Comparison of ENCODE assay signal across 7 mouse cellular contexts in genomic region chr11:43681472-43682414, GRCm38 (mm10). TPM values are rescaled to one million over a fixed set of nuclear protein-coding genes. Genes with fewer than 3 reads are reported as not detected.
DNase-seq lines count a peak whose midpoint lies in the region; ATAC-seq lines count a peak whose summit lies in the region.

Gene Pwwp2a, plus strand, starts transcription at chr11:43681998.

- no peaks in the 10 kb centered on the region for H3K9me3 ChIP-seq in intestine, embryonic 16.5 days (ENCODE audit: control insufficient read depth, low read length)
- H3K9me3 ChIP-seq in midbrain, embryonic 11.5 days (ENCODE audit: control insufficient read depth, low read length), result no peaks in the 10 kb centered on the region

- peaks cover 6% of the 10 kb centered on the region for H3K4me1 ChIP-seq in intestine, embryonic 16.5 days (ENCODE audit: control insufficient read depth, insufficient read depth, low read length)
- peaks cover 9% of the 10 kb centered on the region for H3K4me1 ChIP-seq in midbrain, embryonic 11.5 days (ENCODE audit: control insufficient read depth, insufficient read depth, low read length)

- H3K36me3 ChIP-seq in intestine, embryonic 16.5 days (ENCODE audit: control insufficient read depth, insufficient read depth, low read length), result no peaks in the 10 kb centered on the region
- H3K36me3 ChIP-seq in midbrain, embryonic 11.5 days (ENCODE audit: control insufficient read depth, insufficient read depth, low read length), result peaks cover 3% of the 10 kb centered on the region; the same call in 1 of the 2 replicates

- DNase-seq in adrenal gland, adult 8-10 months, result peak; percentile 99
- peak; percentile 98 for DNase-seq in embryo, embryonic 9.5 days (ENCODE audit: extremely low spot score)
- DNase-seq in gastrocnemius, postnatal 4 days (ENCODE audit: low spot score in 2 of 2), result peak; percentile 99 to 100
- peak; percentile 98 to 99 for DNase-seq in left cerebral cortex, postnatal 36 days (ENCODE audit: low spot score in 2 of 2)
- peak; percentile 100 for DNase-seq in midbrain, embryonic 11.5 days (ENCODE audit: low spot score, missing footprints)
- peak; percentile 100 for DNase-seq in skeletal muscle tissue, adult 2 months (ENCODE audit: low read depth, low spot score)

- no peaks in the 10 kb centered on the region for H3K27me3 ChIP-seq in intestine, embryonic 16.5 days (replicated peaks; ENCODE audit: control insufficient read depth, insufficient read depth, low read length)
- no peaks in the 10 kb centered on the region for H3K27me3 ChIP-seq in midbrain, embryonic 11.5 days (ENCODE audit: control insufficient read depth, insufficient read depth, low read length)

- peak within 1 kb of the TSS; percentile 87 for H3K27ac ChIP-seq in intestine, embryonic 16.5 days (ENCODE audit: low read length)
- H3K27ac ChIP-seq in midbrain, embryonic 11.5 days (ENCODE audit: low read depth, low read length), result peak within 1 kb of the TSS; percentile 81

- WGBS in intestine, embryonic 16.5 days, result under 1% methylated on average over 56 of the region's 87 CpGs
- under 1% methylated on average over 71 of the region's 87 CpGs for WGBS in midbrain, embryonic 11.5 days

- intact Hi-C loops in left cerebral cortex, postnatal 36 days (cut with DNase I), result loop anchor here (5.0 to 10.0 kb wide), 2 partner anchors 49 to 157 kb away; partner anchors contain the start of gene Ccnjl

- peak within 1 kb of the TSS; percentile 95 for H3K9ac ChIP-seq in intestine, embryonic 16.5 days (ENCODE audit: low read depth, low read length)
- H3K9ac ChIP-seq in midbrain, embryonic 11.5 days (ENCODE audit: low read length), result peak within 1 kb of the TSS; percentile 95

- ATAC-seq in intestine, embryonic 16.5 days, result peak; percentile 99
- peak; percentile 99 for ATAC-seq in midbrain, embryonic 11.5 days (ENCODE audit: low FRiP score)

- peak within 1 kb of the TSS; percentile 78 for H3K4me2 ChIP-seq in intestine, embryonic 16.5 days (ENCODE audit: low read depth, low read length)
- peak within 1 kb of the TSS; percentile 66 for H3K4me2 ChIP-seq in midbrain, embryonic 11.5 days

- H3K4me3 ChIP-seq in intestine, embryonic 16.5 days (ENCODE audit: low read length), result peak within 1 kb of the TSS; percentile 86
- peak within 1 kb of the TSS; percentile 93 for H3K4me3 ChIP-seq in midbrain, embryonic 11.5 days (ENCODE audit: low read depth, low read length)

RNA-seq across cellular contexts. Expression of gene Pwwp2a, which starts in this region (rescaled TPM):
- 10 to 100 TPM; 28.6 to 46.7 (median 35.5) TPM for total RNA-seq in adrenal gland, adult 8-10 months (2022)
- 10 to 100 TPM; 33.6 to 35.1 TPM for total RNA-seq in gastrocnemius, postnatal 4 days (2021)
- polyA plus RNA-seq in intestine, embryonic 16.5 days (2015; fragmentation: Nextera tagmentation; extraction: Ambion mirVana), result 7.6 and 8.6 TPM in 2 replicates
- 10 to 100 TPM; 56.5 to 62.4 TPM for total RNA-seq in left cerebral cortex, postnatal 36 days (2021)
- 42.8 and 44.8 TPM in 2 replicates for polyA plus RNA-seq in midbrain, embryonic 11.5 days (2014; fragmentation: Nextera tagmentation; extraction: Ambion mirVana)

Comparison
In these comparisons a context has a peak if more than half of its experiments do, and no peak if none do; other contexts are left out.
1. Peak in every context shown above with its lines: DNase-seq, ATAC-seq, H3K4me3 ChIP-seq and H3K27ac ChIP-seq.